Mouse (Mus musculus): Measurements from ENCODE around the gene Iqgap3. TPM values are rescaled to one million over a fixed set of nuclear protein-coding genes. Genes with fewer than 3 reads are reported as not detected.

Iqgap3 gene
- polyA plus RNA-seq, 1 experiment from 2014 or later, result 32.3 TPM

DNA sequence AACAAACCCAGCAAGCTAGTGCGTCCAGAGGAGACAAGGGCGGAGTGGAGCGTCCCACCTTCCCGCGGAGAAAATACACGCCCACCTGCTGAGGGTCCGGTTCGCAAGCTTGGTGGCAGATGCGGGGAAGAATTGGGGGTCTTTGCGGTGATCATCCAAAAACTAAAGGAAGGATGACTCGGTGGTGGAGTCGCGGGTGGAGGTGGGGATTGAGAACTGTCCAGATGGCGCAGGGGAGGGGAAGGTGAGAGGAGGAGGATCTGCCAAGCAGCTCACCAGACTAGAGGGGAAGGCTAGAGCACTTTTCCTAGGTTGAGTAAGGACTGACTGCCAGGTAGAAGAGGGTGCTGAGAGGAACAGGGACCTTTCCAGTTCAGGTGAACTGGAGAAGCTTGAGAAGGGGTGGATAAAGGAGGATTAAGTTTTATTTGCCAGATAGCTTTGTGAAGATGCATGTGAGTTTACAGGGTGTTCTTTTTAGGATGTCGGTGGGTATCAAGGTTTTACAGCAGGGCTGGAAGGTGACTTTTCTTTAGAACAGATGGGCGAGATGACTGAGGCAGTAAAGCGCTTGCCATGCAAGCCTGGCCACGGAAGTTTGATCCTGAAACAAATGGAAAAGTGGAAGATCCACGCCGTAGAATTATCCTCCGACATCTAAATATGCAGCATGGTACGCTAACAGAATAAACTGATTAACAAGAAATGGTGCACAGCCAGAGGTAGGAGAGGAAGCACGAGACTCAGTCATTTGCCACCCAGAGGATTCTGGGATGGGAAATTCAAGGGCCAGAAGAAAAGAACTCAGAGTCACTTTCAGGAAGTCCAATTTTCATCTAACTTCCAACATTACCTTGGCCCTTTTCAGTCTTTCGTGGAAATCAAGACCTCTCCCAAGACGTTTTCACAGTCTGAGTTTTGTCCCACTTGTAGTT, 57.7 kb downstream of the Iqgap3 start:
- WGBS, result 16% methylated on average over 25 of the region's 25 CpGs
- H3K4me1 ChIP-seq (replicated peaks), result peaks cover 45% of the 10 kb centered on the region

DNA sequence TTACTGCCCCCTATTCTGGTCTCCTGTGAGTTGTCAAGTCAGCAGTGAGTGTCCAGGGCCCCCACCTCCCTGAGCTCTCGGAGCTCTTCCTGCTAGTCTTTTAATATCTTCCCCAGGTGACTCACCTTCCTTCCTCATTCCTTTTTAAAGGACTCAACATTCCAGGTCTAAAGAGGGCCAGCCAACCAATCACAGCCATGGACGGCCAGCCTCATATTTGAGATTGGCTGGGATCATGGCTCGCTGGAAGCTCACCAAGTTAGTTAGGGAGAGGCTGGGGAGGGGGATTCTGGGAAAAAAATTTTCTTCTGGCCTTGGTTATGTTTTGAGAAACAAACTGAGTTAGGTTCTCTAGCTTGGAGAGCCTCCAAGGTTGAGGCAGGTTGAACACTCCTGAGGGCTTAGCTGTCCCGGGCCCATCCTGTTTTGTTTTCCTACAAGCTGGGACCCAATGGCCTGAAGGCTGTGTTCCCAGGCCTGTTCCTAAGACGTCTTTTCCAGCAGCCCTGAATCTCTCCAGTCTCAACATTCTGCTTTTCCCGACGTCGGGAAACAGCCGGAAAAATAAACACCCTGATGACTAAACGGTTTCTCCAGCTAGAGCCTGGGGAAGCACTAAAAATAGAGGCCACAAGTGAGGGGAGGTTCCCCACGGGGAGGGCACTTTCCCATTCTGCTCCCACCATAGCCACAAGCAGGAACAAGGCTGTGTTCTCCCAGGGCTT, 58.6 kb downstream of the Iqgap3 start:
- Histone ChIP-seq H3K4me1 (replicated peaks) (peaks cover 53% of the 10 kb centered on the region), H3K27ac (ENCODE audit: poor library complexity, severe bottlenecking) (peak overlapping the region; percentile 100), H3K36me3 (no peaks in the 10 kb centered on the region), H3K9ac (peak overlapping the region; percentile 62), H3K9me3 (replicated peaks) (no peaks in the 10 kb centered on the region), H3K27me3 (replicated peaks) (no peaks in the 10 kb centered on the region), H3K4me2 (peak overlapping the region; percentile 78), H3K4me3 (no peak overlapping the region)
- ATAC-seq (ENCODE audit: insufficient number of reproducible peaks, low FRiP score), result no peak
- WGBS, result 6% methylated on average over 11 of the region's 11 CpGs

More for the DNA sequence above, 57.7 kb downstream of the Iqgap3 start:
- H3K4me3 ChIP-seq, result peak overlapping the region; percentile 62
- H3K9me3 ChIP-seq (replicated peaks), result no peaks in the 10 kb centered on the region
- no peaks in the 10 kb centered on the region for H3K36me3 ChIP-seq
- H3K27ac ChIP-seq (ENCODE audit: poor library complexity, severe bottlenecking), result peak overlapping the region; percentile 100
- no peaks in the 10 kb centered on the region for H3K27me3 ChIP-seq (replicated peaks)
- H3K9ac ChIP-seq, result peak overlapping the region; percentile 82
- ATAC-seq (ENCODE audit: insufficient number of reproducible peaks, low FRiP score), result no peak
- H3K4me2 ChIP-seq, result peak overlapping the region; percentile 78

- ATAC-seq (ENCODE audit: insufficient number of reproducible peaks, low FRiP score), result no peak
- Histone ChIP-seq H3K9ac (peak overlapping the region; percentile 98), H3K4me2 (peak overlapping the region; percentile 78), H3K27ac (ENCODE audit: poor library complexity, severe bottlenecking) (peak overlapping the region; percentile 100), H3K27me3 (replicated peaks) (no peaks in the 10 kb centered on the region), H3K36me3 (no peaks in the 10 kb centered on the region), H3K4me1 (replicated peaks) (peaks cover 59% of the 10 kb centered on the region), H3K4me3 (peak overlapping the region; percentile 83; the same call in 1 of the 2 replicates), H3K9me3 (replicated peaks) (no peaks in the 10 kb centered on the region)
- 35% methylated on average over 6 of the region's 6 CpGs for WGBS
Observed at GRCm38 (mm10) chr3:88140903-88141430, 59.2 kb downstream of the Iqgap3 start.

DNA sequence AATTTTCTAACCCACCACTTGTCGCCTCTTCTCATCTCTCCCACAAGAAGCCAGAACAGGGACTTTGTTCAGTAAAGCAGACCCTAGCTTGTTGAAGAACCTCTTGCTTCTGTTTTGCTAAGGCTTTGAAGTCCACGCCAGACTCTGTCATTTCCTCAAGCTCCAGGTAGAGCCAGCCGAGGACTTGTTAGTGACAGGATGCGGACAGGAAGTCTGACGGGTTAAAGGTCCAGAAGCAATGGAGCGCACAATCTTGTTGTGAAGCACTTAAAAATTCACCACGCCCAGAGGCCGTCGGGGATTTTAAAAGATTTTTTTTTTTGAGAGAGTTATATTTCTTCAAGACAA, 59.6 kb downstream of the Iqgap3 start:
- Histone ChIP-seq H3K27ac (ENCODE audit: poor library complexity, severe bottlenecking) (peak overlapping the region; percentile 100), H3K9ac (peak overlapping the region; percentile 98), H3K27me3 (replicated peaks) (no peaks in the 10 kb centered on the region), H3K9me3 (replicated peaks) (no peaks in the 10 kb centered on the region), H3K36me3 (no peaks in the 10 kb centered on the region), H3K4me2 (peak overlapping the region; percentile 78), H3K4me1 (replicated peaks) (peaks cover 64% of the 10 kb centered on the region), H3K4me3 (peak overlapping the region; percentile 83)
- 6% methylated on average over 9 of the region's 9 CpGs for WGBS
- ATAC-seq (ENCODE audit: insufficient number of reproducible peaks, low FRiP score), result no peak

- WGBS, result 1% methylated on average over 52 of the region's 52 CpGs
- Histone ChIP-seq H3K4me2 (peak within 1 kb of the TSS; percentile 78), H3K36me3 (no peaks in the 10 kb centered on the region), H3K27ac (ENCODE audit: poor library complexity, severe bottlenecking) (peak within 1 kb of the TSS; percentile 100), H3K4me3 (peak within 1 kb of the TSS; percentile 83), H3K9ac (peak within 1 kb of the TSS; percentile 98), H3K9me3 (replicated peaks) (no peaks in the 10 kb centered on the region), H3K27me3 (replicated peaks) (no peaks in the 10 kb centered on the region), H3K4me1 (replicated peaks) (peaks cover 68% of the 10 kb centered on the region)
- ATAC-seq (ENCODE audit: insufficient number of reproducible peaks, low FRiP score), result peak; percentile 87
Observed at GRCm38 (mm10) chr3:88141787-88142523, 60.2 kb downstream of the Iqgap3 start, which contains the start of gene Mef2d. Gene Mef2d (plus strand): TSS chr3:88142372.

DNA sequence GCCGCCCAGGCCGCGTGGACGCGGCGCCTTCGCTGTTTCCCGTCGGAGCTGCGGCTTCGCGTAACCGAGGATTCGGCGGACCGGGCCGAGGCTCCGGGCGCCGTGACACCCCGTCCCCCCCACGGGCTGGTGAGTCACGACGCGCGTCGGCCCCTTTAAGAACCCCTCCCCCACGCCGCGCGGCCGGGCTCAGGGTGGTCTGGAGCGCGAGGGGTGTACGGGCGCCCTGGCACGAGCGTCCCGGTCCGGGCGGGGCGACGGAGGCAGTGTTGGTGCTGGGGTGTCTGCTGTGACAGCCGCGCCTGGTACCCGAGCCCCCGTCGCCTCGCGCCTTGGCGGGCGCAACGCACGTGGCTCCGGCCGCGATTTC, 60.8 kb downstream of the Iqgap3 start:
- peak overlapping the region; percentile 98 for H3K9ac ChIP-seq
- H3K4me1 ChIP-seq (replicated peaks), result peaks cover 68% of the 10 kb centered on the region
- peak overlapping the region; percentile 78 for H3K4me2 ChIP-seq
- H3K9me3 ChIP-seq (replicated peaks), result no peaks in the 10 kb centered on the region
- H3K27ac ChIP-seq (ENCODE audit: poor library complexity, severe bottlenecking), result peak overlapping the region; percentile 100
- peak overlapping the region; percentile 83 for H3K4me3 ChIP-seq
- H3K27me3 ChIP-seq (replicated peaks), result no peaks in the 10 kb centered on the region
- 0% methylated on average over 56 of the region's 57 CpGs for WGBS
- ATAC-seq (ENCODE audit: insufficient number of reproducible peaks, low FRiP score), result peak; percentile 44
- H3K36me3 ChIP-seq, result no peaks in the 10 kb centered on the region

DNA sequence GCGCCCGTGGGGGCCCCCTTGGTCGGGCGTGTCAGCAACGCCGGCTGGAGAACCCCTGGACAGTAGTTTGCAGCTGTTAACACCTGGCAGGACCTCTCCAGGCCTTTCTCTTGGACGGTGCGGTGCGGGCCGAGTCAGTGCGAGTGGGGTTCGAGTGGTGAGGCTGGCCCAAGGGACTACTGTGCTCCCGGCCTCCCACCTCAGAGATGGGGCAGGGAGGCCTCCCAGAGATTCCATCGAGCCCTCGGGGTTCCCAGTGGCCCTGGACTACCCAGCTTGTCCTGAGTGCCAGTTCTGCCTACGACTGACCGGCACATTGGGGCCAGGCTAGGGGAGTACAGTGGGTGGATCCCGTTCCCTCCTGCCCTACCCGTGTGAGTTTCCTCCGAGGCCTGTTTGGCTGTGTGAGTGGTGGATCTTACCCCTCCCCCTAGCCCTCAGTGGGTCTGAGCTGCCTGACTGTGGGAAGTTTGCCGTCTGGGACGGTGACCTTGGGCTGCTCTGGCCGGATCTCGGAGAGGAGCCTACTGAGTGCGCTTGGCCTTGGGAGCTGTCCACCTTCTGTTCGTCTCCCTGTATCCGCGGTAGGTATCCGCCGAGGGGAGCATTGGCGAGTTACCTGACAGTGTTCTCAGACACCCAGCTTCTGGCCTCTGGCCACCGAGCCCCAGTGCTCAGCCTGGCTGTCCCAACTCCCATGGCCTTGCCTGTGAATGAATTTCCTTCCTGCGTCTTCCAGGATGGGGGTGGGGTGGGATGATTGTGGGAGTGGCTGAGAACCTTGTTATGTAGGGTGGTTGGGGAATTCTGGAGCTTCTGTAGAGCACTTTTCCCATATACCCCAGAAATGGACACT, 61.4 kb downstream of the Iqgap3 start:
- H3K9ac ChIP-seq, result peak overlapping the region; percentile 98
- peaks cover 71% of the 10 kb centered on the region for H3K4me1 ChIP-seq (replicated peaks)
- no peaks in the 10 kb centered on the region for H3K27me3 ChIP-seq (replicated peaks)
- peak overlapping the region; percentile 78 for H3K4me2 ChIP-seq
- ATAC-seq (ENCODE audit: insufficient number of reproducible peaks, low FRiP score), result peak; percentile 12; the same call in 1 of the 2 replicates
- H3K36me3 ChIP-seq, result no peaks in the 10 kb centered on the region
- no peaks in the 10 kb centered on the region for H3K9me3 ChIP-seq (replicated peaks)
- peak overlapping the region; percentile 83 for H3K4me3 ChIP-seq
- peak overlapping the region; percentile 100 for H3K27ac ChIP-seq (ENCODE audit: poor library complexity, severe bottlenecking)
- under 1% methylated on average over 33 of the region's 33 CpGs for WGBS

- ATAC-seq (ENCODE audit: insufficient number of reproducible peaks, low FRiP score), result no peak
- 9% methylated on average over 5 of the region's 5 CpGs for WGBS
- peak overlapping the region; percentile 83 for H3K4me3 ChIP-seq
- H3K9ac ChIP-seq, result peak overlapping the region; percentile 98
- peak overlapping the region; percentile 78 for H3K4me2 ChIP-seq
- no peaks in the 10 kb centered on the region for H3K9me3 ChIP-seq (replicated peaks)
- H3K4me1 ChIP-seq (replicated peaks), result peaks cover 78% of the 10 kb centered on the region
- peak overlapping the region; percentile 100 for H3K27ac ChIP-seq (ENCODE audit: poor library complexity, severe bottlenecking)
- no peaks in the 10 kb centered on the region for H3K27me3 ChIP-seq (replicated peaks)
- H3K36me3 ChIP-seq, result no peaks in the 10 kb centered on the region
Observed at GRCm38 (mm10) chr3:88143961-88144486, 62.3 kb downstream of the Iqgap3 start.

DNA sequence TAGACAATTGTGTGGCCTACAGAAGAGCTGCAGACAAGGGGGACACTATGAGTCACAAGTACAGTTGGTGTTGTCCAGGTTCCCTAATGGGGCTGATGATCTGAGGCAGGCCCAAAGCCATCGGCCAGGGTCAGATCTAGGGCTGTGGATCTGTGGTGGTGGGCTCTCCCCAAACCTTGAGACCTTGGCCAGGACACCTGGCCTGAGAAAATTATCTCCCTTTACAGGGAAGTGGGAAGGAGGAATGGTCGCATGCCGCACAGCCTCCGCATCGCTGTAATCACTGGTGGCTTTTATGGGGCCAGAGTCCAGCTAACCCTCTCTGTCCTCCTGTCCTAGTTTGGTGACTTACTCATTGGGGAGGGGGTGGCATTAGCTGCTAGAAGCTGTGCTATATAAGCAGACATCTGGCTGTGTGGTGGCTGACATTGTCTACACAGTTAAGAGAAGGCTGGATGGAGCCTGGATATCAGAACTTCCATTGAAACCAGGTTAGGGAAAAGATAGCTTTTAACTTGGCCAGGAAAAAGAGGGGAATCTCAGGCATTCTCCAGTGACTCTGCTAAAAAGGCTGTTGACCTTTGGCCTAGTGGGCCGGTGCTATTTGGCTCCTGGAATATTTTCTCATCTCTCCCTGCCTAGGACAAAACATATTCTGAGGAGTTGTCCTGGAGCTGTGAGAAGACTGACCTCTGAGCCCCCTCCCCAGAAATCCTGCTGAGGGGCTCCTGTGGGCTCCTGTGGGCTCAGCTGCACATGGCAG, 63.1 kb downstream of the Iqgap3 start:
- Histone ChIP-seq H3K27ac (ENCODE audit: poor library complexity, severe bottlenecking) (peak overlapping the region; percentile 100), H3K4me3 (peak overlapping the region; percentile 83), H3K4me2 (peak overlapping the region; percentile 78), H3K36me3 (no peaks in the 10 kb centered on the region), H3K9me3 (replicated peaks) (no peaks in the 10 kb centered on the region), H3K9ac (peak overlapping the region; percentile 98), H3K27me3 (replicated peaks) (no peaks in the 10 kb centered on the region), H3K4me1 (replicated peaks) (peaks cover 78% of the 10 kb centered on the region)
- ATAC-seq (ENCODE audit: insufficient number of reproducible peaks, low FRiP score), result no peak
- 31% methylated on average over 6 of the region's 6 CpGs for WGBS
